Mouse (Mus musculus) kidney, embryonic 15.5 days (tissue): Measurements from ENCODE around the gene Prss53. TPM values are rescaled to one million over a fixed set of nuclear protein-coding genes. Genes with fewer than 3 reads are reported as not detected.

Experiments
- ATAC-seq: fragments of 200-750 bp; cut with Nextera tagmentation; replicated peaks from 2 replicates; pipeline ENCODE4 v1.8.0; 2017; ENCODE audit warnings: moderate TSS enrichment; ENCODE audit not compliant: low FRiP score
- H3K27ac ChIP-seq: fragments of 300-500 bp; sonication (generic); 2 replicates; pipeline ENCODE4 v1.5.1; 2015; ENCODE audit warnings: mild to moderate bottlenecking, inconsistent platforms
- H3K27me3 ChIP-seq: fragments of 300-500 bp; sonication (generic); 2 replicates; pipeline ENCODE4 v1.6.1; 2015; ENCODE audit warnings: inconsistent platforms
- H3K36me3 ChIP-seq: fragments of 300-500 bp; sonication (generic); 2 replicates; pipeline ENCODE4 v1.6.1; 2015; ENCODE audit warnings: inconsistent platforms
- H3K4me1 ChIP-seq: fragments of 300-500 bp; sonication (generic); 2 replicates; pipeline ENCODE4 v1.6.1; 2015; ENCODE audit warnings: inconsistent platforms
- H3K4me2 ChIP-seq: fragments of 300-500 bp; sonication (generic); 2 replicates; pipeline ENCODE4 v1.6.1; 2015; ENCODE audit warnings: moderate library complexity, mild to moderate bottlenecking, inconsistent platforms
- H3K4me3 ChIP-seq: fragments of 300-500 bp; sonication (generic); replicated peaks from 2 replicates; pipeline ENCODE4 v1.5.1; 2015; ENCODE audit warnings: mild to moderate bottlenecking, inconsistent platforms
- H3K9ac ChIP-seq: fragments of 300-500 bp; sonication (generic); 2 replicates; pipeline ENCODE4 v1.6.1; 2015; ENCODE audit warnings: mild to moderate bottlenecking, inconsistent platforms
- H3K9me3 ChIP-seq: fragments of 300-500 bp; sonication (generic); replicated peaks from 2 replicates; pipeline ENCODE4 v1.6.1; 2016; ENCODE audit warnings: inconsistent platforms
- WGBS: fragments of 180-500 bp; shearing (Covaris S2); methylation state at CpG from one replicate; pipeline ENCODE4 v1.1.7; 2015; ENCODE audit warnings: mixed read lengths; 5-methylcytosine and 5-hydroxymethylcytosine counted together
- polyA plus RNA-seq: library from polyadenylated mRNA; unstranded; fragments of >200 nt; fragmentation: Nextera tagmentation; extraction: Ambion mirVana; gene quantifications from 2 replicates; pipeline ENCODE4 v1.2.1, GENCODE M21; 2015

Gene Prss53
- polyA plus RNA-seq, 1 experiment from 2014 or later = 2.2 TPM

- no peak overlapping the region for H3K4me2 ChIP-seq
- no peak overlapping the region for H3K4me3 ChIP-seq
- H3K27ac ChIP-seq = no peak overlapping the region
- 89% methylated on average over 5 of the region's 5 CpGs for WGBS
- no peak overlapping the region for H3K9ac ChIP-seq
- no peak for ATAC-seq
- no peaks in the 10 kb centered on the region for H3K27me3 ChIP-seq
- peaks cover 13% of the 10 kb centered on the region for H3K4me1 ChIP-seq
- H3K9me3 ChIP-seq = no peaks in the 10 kb centered on the region
- H3K36me3 ChIP-seq = no peaks in the 10 kb centered on the region
Measured at GRCm38 (mm10) chr7:127837473-127837872, 53.3 kb downstream of the Prss53 start.

Other genes with a start within 250 kb of the Prss53 start
- gene Bcl7c, start 182.0 kb downstream of the Prss53 start, polyA plus RNA-seq = 64.2 and 66.8 TPM in 2 replicates
- 15.3 and 16.5 TPM in 2 replicates for gene Ctf1, start 178.2 kb downstream of the Prss53 start, polyA plus RNA-seq
- gene Ctf2, start 158.8 kb downstream of the Prss53 start, polyA plus RNA-seq = 0.31 and 0.33 TPM in 2 replicates
- 5.6 and 6.8 TPM in 2 replicates for gene Fbxl19, start 146.4 kb downstream of the Prss53 start, polyA plus RNA-seq
- 25.1 and 26.7 TPM in 2 replicates for gene Orai3, start 121.2 kb downstream of the Prss53 start, polyA plus RNA-seq
- gene Setd1a, start 114.3 kb downstream of the Prss53 start, polyA plus RNA-seq = 23.2 and 25.9 TPM in 2 replicates
- not detected in 2 replicates for gene Gm49388, start 105.4 kb downstream of the Prss53 start, polyA plus RNA-seq
- 23.0 and 27.6 TPM in 2 replicates for gene Hsd3b7, start 90.4 kb downstream of the Prss53 start, polyA plus RNA-seq
- gene Stx4a, start 66.7 kb downstream of the Prss53 start, polyA plus RNA-seq = 46.4 and 53.2 TPM in 2 replicates
- 3.8 and 5.2 TPM in 2 replicates for gene Stx1b, start 66.4 kb downstream of the Prss53 start, polyA plus RNA-seq
- 11.8 and 13.7 TPM in 2 replicates for gene Zfp646, start 14.7 kb downstream of the Prss53 start, polyA plus RNA-seq
- 22.7 TPM in 2 replicates for gene Zfp668, start 14.1 kb downstream of the Prss53 start, polyA plus RNA-seq
- gene Gm21974, start 4.5 kb upstream of the Prss53 start, polyA plus RNA-seq = not detected in 2 replicates
- gene Vkorc1, start 4.6 kb upstream of the Prss53 start, polyA plus RNA-seq = 152 and 162 TPM in 2 replicates
- 120 and 140 TPM in 2 replicates for gene Bckdk, start 13.1 kb upstream of the Prss53 start, polyA plus RNA-seq
- 41.8 and 43.5 TPM in 2 replicates for gene Kat8, start 21.5 kb upstream of the Prss53 start, polyA plus RNA-seq
- gene Prss8, start 39.1 kb upstream of the Prss53 start, polyA plus RNA-seq = 56.9 and 59.5 TPM in 2 replicates
- 11.5 and 12.4 TPM in 2 replicates for gene Prss36, start 55.8 kb upstream of the Prss53 start, polyA plus RNA-seq
- gene Fus, start 76.5 kb upstream of the Prss53 start, polyA plus RNA-seq = 421 and 440 TPM in 2 replicates
- 43.9 and 45.1 TPM in 2 replicates for gene Pycard, start 102.9 kb upstream of the Prss53 start, polyA plus RNA-seq
- gene Trim72, start 113.0 kb upstream of the Prss53 start, polyA plus RNA-seq = 0.31 and 0.60 TPM in 2 replicates
- 1.2 and 1.4 TPM in 2 replicates for gene Itgam, start 171.7 kb upstream of the Prss53 start, polyA plus RNA-seq
- gene Gm49368, start 171.7 kb upstream of the Prss53 start, polyA plus RNA-seq = not detected in 2 replicates
- gene Itgax, start 238.6 kb upstream of the Prss53 start, polyA plus RNA-seq = 0.05 and 0.17 TPM in 2 replicates